ENCODE assay signal across 8 mouse cellular contexts in genomic region chr2:30469796-30470142, GRCm38 (mm10). TPM values are rescaled to one million over a fixed set of nuclear protein-coding genes. Genes with fewer than 3 reads are reported as not detected.
A peak's percentile ranks its signal among the peaks of the same experiment; 100 is the strongest.
DNase-seq lines count a peak whose midpoint lies in the region; ATAC-seq and TF ChIP-seq lines count a peak whose summit lies in the region.

No protein-coding gene starts in this region.

- WGBS in bone marrow, adult 2 months: under 1% methylated on average over 19 of the region's 19 CpGs
- WGBS in forebrain, embryonic 12.5 days: 0% methylated on average over 19 of the region's 19 CpGs
- WGBS in lung, adult 2 months: under 1% methylated on average over 19 of the region's 19 CpGs
- WGBS in neural tube, embryonic 15.5 days: under 1% methylated on average over 19 of the region's 19 CpGs

- H3K4me3 ChIP-seq in bone marrow, adult 2 months (replicated peaks; ENCODE audit: control insufficient read depth, low read depth, low read length): no peak overlapping the region
- H3K4me3 ChIP-seq in forebrain, embryonic 12.5 days (replicated peaks): peak overlapping the region; percentile 93
- H3K4me3 ChIP-seq in lung, adult 2 months (replicated peaks; ENCODE audit: extremely low read depth, low read depth, low read length): peak overlapping the region; percentile 72
- peak overlapping the region; percentile 79 for H3K4me3 ChIP-seq in neural tube, embryonic 15.5 days (replicated peaks)

- no peak for TF ChIP-seq POLR2A in bone marrow, adult 2 months (IDR thresholded peaks at IDR 0.05; ENCODE audit: borderline replicate concordance, control insufficient read depth, low read depth, low read length)
- TF ChIP-seq POLR2A in lung, adult 2 months (IDR thresholded peaks at IDR 0.05; ENCODE audit: borderline replicate concordance, extremely low read depth, low read depth, low read length): no peak

- H3K9ac ChIP-seq in forebrain, embryonic 12.5 days: peak overlapping the region; percentile 74
- H3K9ac ChIP-seq in neural tube, embryonic 15.5 days (replicated peaks): peak overlapping the region; percentile 59

- peak; percentile 53 for TF ChIP-seq CTCF in bone marrow, adult 2 months (IDR thresholded peaks at IDR 0.05; ENCODE audit: control insufficient read depth, insufficient read depth, low read length)
- TF ChIP-seq CTCF in lung, adult 2 months (IDR thresholded peaks at IDR 0.05; ENCODE audit: insufficient read depth, low read length): peak; percentile 68

- peak; percentile 28; the same call in 1 of the 2 replicates for ATAC-seq in forebrain, embryonic 12.5 days (ENCODE audit: low FRiP score)
- ATAC-seq in neural tube, embryonic 15.5 days (ENCODE audit: low FRiP score): peak; percentile 50; the same call in 1 of the 2 replicates

- H3K4me1 ChIP-seq in bone marrow, adult 2 months (ENCODE audit: control insufficient read depth, insufficient read depth, low read length): no peaks in the 10 kb centered on the region
- H3K4me1 ChIP-seq in forebrain, embryonic 12.5 days: peaks cover 36% of the 10 kb centered on the region
- peaks cover 7% of the 10 kb centered on the region; the same call in 1 of the 2 replicates for H3K4me1 ChIP-seq in lung, adult 2 months (ENCODE audit: control insufficient read depth, insufficient read depth, low read length)
- peaks cover 50% of the 10 kb centered on the region for H3K4me1 ChIP-seq in neural tube, embryonic 15.5 days

- no peak overlapping the region for H3K27ac ChIP-seq in bone marrow, adult 2 months (ENCODE audit: control insufficient read depth, insufficient read depth, low read depth, low read length, poor library complexity)
- H3K27ac ChIP-seq in forebrain, embryonic 12.5 days: peak overlapping the region; percentile 95; the same call in 1 of the 2 replicates
- peak overlapping the region; percentile 90 for H3K27ac ChIP-seq in neural tube, embryonic 15.5 days (replicated peaks)

- H3K4me2 ChIP-seq in forebrain, embryonic 12.5 days: peak overlapping the region; percentile 96
- H3K4me2 ChIP-seq in neural tube, embryonic 15.5 days: peak overlapping the region; percentile 97

- H3K36me3 ChIP-seq in forebrain, embryonic 12.5 days (replicated peaks): no peaks in the 10 kb centered on the region
- no peaks in the 10 kb centered on the region for H3K36me3 ChIP-seq in neural tube, embryonic 15.5 days

- peak; percentile 49 to 62 for DNase-seq in CD8-positive naive resting alpha-beta T cell, adult 2 months (ENCODE audit: low read depth in 2 of 2, low spot score in 2 of 2)
- DNase-seq in heart, postnatal 4 days: peak; percentile 87
- DNase-seq in layer of hippocampus, adult 9-10 months (ENCODE audit: low spot score): peak; percentile 71
- DNase-seq in lung, adult 2 months: peak; percentile 74
- DNase-seq in thymus, postnatal 0 days (ENCODE audit: low spot score): peak; percentile 78

- H3K27me3 ChIP-seq in forebrain, embryonic 12.5 days: peaks cover 13% of the 10 kb centered on the region
- H3K27me3 ChIP-seq in neural tube, embryonic 15.5 days (replicated peaks): no peaks in the 10 kb centered on the region

- no peaks in the 10 kb centered on the region for H3K9me3 ChIP-seq in forebrain, embryonic 12.5 days
- no peaks in the 10 kb centered on the region for H3K9me3 ChIP-seq in neural tube, embryonic 15.5 days (replicated peaks)

RNA-seq across cellular contexts. Expression of gene Ier5l, which starts 4.2 kb away (rescaled TPM):
- 0.84 and 1.1 TPM in 2 replicates for polyA plus RNA-seq in bone marrow, adult 2 months (2011; ENCODE audit: insufficient read depth, insufficient read length, low replicate concordance, missing spikeins)
- 2.3 and 2.7 TPM in 2 replicates for polyA plus RNA-seq in forebrain, embryonic 12.5 days (2016; fragmentation: Nextera tagmentation; extraction: Ambion mirVana)
- total RNA-seq in heart, postnatal 4 days (2021): 10 to 100 TPM; 10.7 to 12.1 TPM
- 12.6 and 22.5 TPM in 2 replicates for polyA plus RNA-seq in lung, adult 2 months (2012; rRNA removed)
- polyA plus RNA-seq in neural tube, embryonic 15.5 days (2015; fragmentation: Nextera tagmentation; extraction: Ambion mirVana): 1.4 and 1.9 TPM in 2 replicates
- polyA plus RNA-seq in thymus, postnatal 0 days (2015; fragmentation: Nextera tagmentation; extraction: Ambion mirVana): 0.55 and 0.69 TPM in 2 replicates

RNA-seq across cellular contexts. Expression of gene Ptpa, which starts 53.9 kb away (rescaled TPM):
- polyA plus RNA-seq in bone marrow, adult 2 months (2011; ENCODE audit: insufficient read depth, insufficient read length, low replicate concordance, missing spikeins): 199 and 273 TPM in 2 replicates
- polyA plus RNA-seq in forebrain, embryonic 12.5 days (2016; fragmentation: Nextera tagmentation; extraction: Ambion mirVana): 131 and 144 TPM in 2 replicates
- 100 to 1,000 TPM; 139 TPM for total RNA-seq in heart, postnatal 4 days (2021)
- 131 and 136 TPM in 2 replicates for polyA plus RNA-seq in lung, adult 2 months (2012; rRNA removed)
- 138 and 145 TPM in 2 replicates for polyA plus RNA-seq in neural tube, embryonic 15.5 days (2015; fragmentation: Nextera tagmentation; extraction: Ambion mirVana)
- polyA plus RNA-seq in thymus, postnatal 0 days (2015; fragmentation: Nextera tagmentation; extraction: Ambion mirVana): 127 and 128 TPM in 2 replicates

RNA-seq across cellular contexts. Expression of gene Crat, which starts 54.2 kb away (rescaled TPM):
- 28.6 and 37.9 TPM in 2 replicates for polyA plus RNA-seq in bone marrow, adult 2 months (2011; ENCODE audit: insufficient read depth, insufficient read length, low replicate concordance, missing spikeins)
- 22.5 and 23.0 TPM in 2 replicates for polyA plus RNA-seq in forebrain, embryonic 12.5 days (2016; fragmentation: Nextera tagmentation; extraction: Ambion mirVana)
- total RNA-seq in heart, postnatal 4 days (2021): 100 to 1,000 TPM; 379 to 401 TPM
- 89.2 and 103 TPM in 2 replicates for polyA plus RNA-seq in lung, adult 2 months (2012; rRNA removed)
- 21.3 and 26.8 TPM in 2 replicates for polyA plus RNA-seq in neural tube, embryonic 15.5 days (2015; fragmentation: Nextera tagmentation; extraction: Ambion mirVana)
- 7.9 and 10.2 TPM in 2 replicates for polyA plus RNA-seq in thymus, postnatal 0 days (2015; fragmentation: Nextera tagmentation; extraction: Ambion mirVana)
